Mouse (Mus musculus): ENCODE measurements around the gene Slmap. TPM values are rescaled to one million over a fixed set of nuclear protein-coding genes. Genes with fewer than 3 reads are reported as not detected.

Slmap gene
- polyA plus RNA-seq, 1 experiment, result 109 TPM

GRCm38 (mm10) chr14:26533821-26534756, 642 bp downstream of the Slmap start:
- H3K27ac ChIP-seq (ENCODE audit: insufficient read depth, low read length), result peak overlapping the region; percentile 36
- TF ChIP-seq CTCF (IDR thresholded peaks at IDR 0.05; ENCODE audit: borderline replicate concordance, insufficient read depth, low read length) (no peak), POLR2A (IDR thresholded peaks at IDR 0.05; ENCODE audit: low read depth, low read length) (0 out of 2 replicates have a peak, but pooled peaks have one; percentile 33)
- peak overlapping the region; percentile 58 for H3K4me3 ChIP-seq (ENCODE audit: insufficient read depth, low read length)

GRCm38 (mm10) chr14:26533267-26533666, 1.5 kb downstream of the Slmap start:
- peaks cover 5% of the 10 kb centered on the region for H3K4me1 ChIP-seq (ENCODE audit: control insufficient read depth, insufficient read depth, low read length)

More at GRCm38 (mm10) chr14:26533821-26534756, 642 bp downstream of the Slmap start:
- H3K4me1 ChIP-seq (ENCODE audit: control insufficient read depth, insufficient read depth, low read length), result peaks cover 5% of the 10 kb centered on the region

GRCm38 (mm10) chr14:26532752-26533151, 2.0 kb downstream of the Slmap start:
- H3K4me1 ChIP-seq (ENCODE audit: control insufficient read depth, insufficient read depth, low read length), result peaks cover 5% of the 10 kb centered on the region
- peak overlapping the region; percentile 58 for H3K4me3 ChIP-seq (ENCODE audit: insufficient read depth, low read length)
- no peak for TF ChIP-seq POLR2A (IDR thresholded peaks at IDR 0.05; ENCODE audit: low read depth, low read length)
- no peak for TF ChIP-seq CTCF (IDR thresholded peaks at IDR 0.05; ENCODE audit: borderline replicate concordance, insufficient read depth, low read length)
- no peak overlapping the region for H3K27ac ChIP-seq (ENCODE audit: insufficient read depth, low read length)

More at GRCm38 (mm10) chr14:26533267-26533666, 1.5 kb downstream of the Slmap start:
- peak overlapping the region; percentile 58 for H3K4me3 ChIP-seq (ENCODE audit: insufficient read depth, low read length)
- no peak overlapping the region for H3K27ac ChIP-seq (ENCODE audit: insufficient read depth, low read length)
- TF ChIP-seq POLR2A (IDR thresholded peaks at IDR 0.05; ENCODE audit: low read depth, low read length) (no peak), CTCF (IDR thresholded peaks at IDR 0.05; ENCODE audit: borderline replicate concordance, insufficient read depth, low read length) (no peak)

GRCm38 (mm10) chr14:26531410-26532313, 3.1 kb downstream of the Slmap start:
- TF ChIP-seq CTCF (IDR thresholded peaks at IDR 0.05; ENCODE audit: borderline replicate concordance, insufficient read depth, low read length), result no peak
- TF ChIP-seq POLR2A (IDR thresholded peaks at IDR 0.05; ENCODE audit: low read depth, low read length), result no peak
- Histone ChIP-seq H3K4me3 (ENCODE audit: insufficient read depth, low read length) (peak overlapping the region; percentile 34), H3K27ac (ENCODE audit: insufficient read depth, low read length) (peak overlapping the region; percentile 39; the same call in 1 of the 2 replicates), H3K4me1 (ENCODE audit: control insufficient read depth, insufficient read depth, low read length) (peaks cover 7% of the 10 kb centered on the region)

- no peak for TF ChIP-seq CTCF (IDR thresholded peaks at IDR 0.05; ENCODE audit: borderline replicate concordance, insufficient read depth, low read length)
- no peak for TF ChIP-seq POLR2A (IDR thresholded peaks at IDR 0.05; ENCODE audit: low read depth, low read length)
- Histone ChIP-seq H3K27ac (ENCODE audit: insufficient read depth, low read length) (no peak overlapping the region), H3K4me1 (ENCODE audit: control insufficient read depth, insufficient read depth, low read length) (peaks cover 7% of the 10 kb centered on the region), H3K4me3 (ENCODE audit: insufficient read depth, low read length) (no peak overlapping the region; the same call in 1 of the 2 replicates)
These were observed 4.4 kb downstream of the Slmap start for GRCm38 (mm10) chr14:26530350-26530749.

GRCm38 (mm10) chr14:26528296-26528695, 6.4 kb downstream of the Slmap start:
- TF ChIP-seq CTCF (IDR thresholded peaks at IDR 0.05; ENCODE audit: borderline replicate concordance, insufficient read depth, low read length) (no peak), POLR2A (IDR thresholded peaks at IDR 0.05; ENCODE audit: low read depth, low read length) (no peak)
- Histone ChIP-seq H3K27ac (ENCODE audit: insufficient read depth, low read length) (no peak overlapping the region), H3K4me1 (ENCODE audit: control insufficient read depth, insufficient read depth, low read length) (peaks cover 7% of the 10 kb centered on the region), H3K4me3 (ENCODE audit: insufficient read depth, low read length) (no peak overlapping the region)

- Histone ChIP-seq H3K4me3 (ENCODE audit: insufficient read depth, low read length) (no peak overlapping the region), H3K4me1 (ENCODE audit: control insufficient read depth, insufficient read depth, low read length) (peaks cover 7% of the 10 kb centered on the region), H3K27ac (ENCODE audit: insufficient read depth, low read length) (no peak overlapping the region)
- TF ChIP-seq POLR2A (IDR thresholded peaks at IDR 0.05; ENCODE audit: low read depth, low read length) (no peak), CTCF (IDR thresholded peaks at IDR 0.05; ENCODE audit: borderline replicate concordance, insufficient read depth, low read length) (no peak)
These were observed 8.8 kb downstream of the Slmap start for GRCm38 (mm10) chr14:26525955-26526354.

GRCm38 (mm10) chr14:26523082-26523481, 11.6 kb downstream of the Slmap start:
- H3K4me1 ChIP-seq (ENCODE audit: control insufficient read depth, insufficient read depth, low read length), result peaks cover 2% of the 10 kb centered on the region; the same call in 1 of the 2 replicates
- H3K27ac ChIP-seq (ENCODE audit: insufficient read depth, low read length), result peak overlapping the region; percentile 77
- no peak overlapping the region for H3K4me3 ChIP-seq (ENCODE audit: insufficient read depth, low read length)
- TF ChIP-seq POLR2A (IDR thresholded peaks at IDR 0.05; ENCODE audit: low read depth, low read length) (no peak), CTCF (IDR thresholded peaks at IDR 0.05; ENCODE audit: borderline replicate concordance, insufficient read depth, low read length) (no peak)

- H3K4me3 ChIP-seq (ENCODE audit: insufficient read depth, low read length), result no peak overlapping the region
- no peak overlapping the region for H3K27ac ChIP-seq (ENCODE audit: insufficient read depth, low read length)
- no peaks in the 10 kb centered on the region; the same call in 1 of the 2 replicates for H3K4me1 ChIP-seq (ENCODE audit: control insufficient read depth, insufficient read depth, low read length)
- TF ChIP-seq POLR2A (IDR thresholded peaks at IDR 0.05; ENCODE audit: low read depth, low read length), result no peak
- no peak for TF ChIP-seq CTCF (IDR thresholded peaks at IDR 0.05; ENCODE audit: borderline replicate concordance, insufficient read depth, low read length)
These were observed 14.9 kb downstream of the Slmap start for GRCm38 (mm10) chr14:26519831-26520230.

All from embryonic fibroblast, embryonic 13.5 days (primary cell).